Mouse (Mus musculus): Measurements from ENCODE around the gene Catip. TPM values are rescaled to one million over a fixed set of nuclear protein-coding genes. Genes with fewer than 3 reads are reported as not detected.
"Not testable (repeated sequence)": the region's sequence is repeated elsewhere in the genome, so short reads cannot be mapped to it uniquely, and the experiment has no call there.

Catip gene
- polyA plus RNA-seq (2014; fragmentation: Nextera tagmentation; extraction: Ambion mirVana) = 1.1 TPM in 2 replicates

DNA sequence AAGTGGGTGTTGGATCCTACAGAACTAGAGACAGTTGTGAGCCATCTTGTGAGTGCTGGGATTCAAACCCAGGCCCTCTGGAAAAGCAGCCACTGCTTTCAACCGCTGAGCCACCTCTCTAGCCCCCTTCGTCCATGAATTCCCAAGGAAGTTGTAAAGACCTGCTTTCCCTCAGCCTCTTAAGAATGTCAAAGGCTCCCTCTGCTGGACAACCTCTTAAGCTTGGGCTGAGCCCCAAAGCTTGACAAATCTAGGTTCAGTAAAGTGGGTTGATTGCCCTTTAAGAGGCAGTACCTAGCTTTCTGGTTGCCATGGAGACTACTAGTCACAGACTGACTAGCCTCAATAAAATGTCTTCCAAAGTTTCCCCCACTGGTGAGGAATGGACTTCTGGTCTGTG is at the start of gene Catip:
Gene Catip, plus strand, starts transcription at position 297 of the 400 bp plus-strand sequence.
- no peaks in the 10 kb centered on the region for H3K4me1 ChIP-seq (replicated peaks; ENCODE audit: control insufficient read depth, insufficient read depth, low read length)
- H3K9me3 ChIP-seq (ENCODE audit: control insufficient read depth, low read length) = no peaks in the 10 kb centered on the region
- H3K27me3 ChIP-seq (ENCODE audit: control insufficient read depth, insufficient read depth, low read length) = peaks cover 2% of the 10 kb centered on the region; the same call in 1 of the 2 replicates
- no peak within 1 kb of the TSS for H3K4me3 ChIP-seq (ENCODE audit: low read depth, low read length)
- no peak within 1 kb of the TSS for H3K27ac ChIP-seq (ENCODE audit: low read depth, low read length)
- no peaks in the 10 kb centered on the region for H3K36me3 ChIP-seq (ENCODE audit: control insufficient read depth, insufficient read depth, low read length)
- DNase-seq (ENCODE audit: low spot score) (peak; percentile 86), ATAC-seq (ENCODE audit: low FRiP score) (peak; percentile 30; the same call in 1 of the 2 replicates)
- no peak within 1 kb of the TSS for H3K9ac ChIP-seq (ENCODE audit: low read depth, low read length)
- no peak within 1 kb of the TSS for H3K4me2 ChIP-seq (replicated peaks; ENCODE audit: low read depth, low read length)
- 0% methylated on average over 2 of the region's 2 CpGs for WGBS

DNA sequence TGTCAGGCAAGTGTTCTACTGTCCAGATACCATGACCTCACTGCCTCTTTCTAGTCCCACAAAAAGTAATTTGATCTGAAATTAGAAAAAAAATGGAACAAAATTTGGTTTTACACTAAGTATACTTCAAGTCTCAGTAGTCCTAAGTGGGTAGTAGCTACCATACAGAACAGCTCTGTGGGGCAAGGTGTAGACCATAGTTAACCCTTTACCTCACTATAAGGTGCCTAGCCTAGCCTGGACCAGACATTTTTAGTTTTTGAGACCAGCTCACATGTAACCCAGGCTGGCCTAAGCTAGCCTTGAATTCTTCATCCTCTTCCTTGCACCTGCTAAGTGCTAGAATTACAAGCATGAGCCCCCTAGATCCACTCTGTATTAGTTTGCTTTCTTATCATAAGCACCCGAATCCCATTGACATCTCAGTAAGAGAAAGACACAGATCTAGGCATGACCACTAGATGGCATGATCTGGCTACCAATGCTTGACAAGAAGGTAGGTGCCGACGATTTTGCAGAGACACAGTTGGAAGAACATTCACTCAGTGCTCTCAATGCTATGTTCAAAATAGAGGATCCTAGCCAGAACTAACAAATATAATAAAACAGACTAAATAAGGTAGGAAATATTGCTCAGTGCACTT is 48.7 kb upstream of the Catip start:
- Histone ChIP-seq H3K27ac (ENCODE audit: low read depth, low read length) (no peak overlapping the region), H3K27me3 (ENCODE audit: control insufficient read depth, insufficient read depth, low read length) (no peaks in the 10 kb centered on the region), H3K4me1 (replicated peaks; ENCODE audit: control insufficient read depth, insufficient read depth, low read length) (no peaks in the 10 kb centered on the region), H3K9ac (ENCODE audit: low read depth, low read length) (no peak overlapping the region), H3K36me3 (ENCODE audit: control insufficient read depth, insufficient read depth, low read length) (no peaks in the 10 kb centered on the region), H3K9me3 (ENCODE audit: control insufficient read depth, low read length) (no peaks in the 10 kb centered on the region), H3K4me3 (ENCODE audit: low read depth, low read length) (no peak overlapping the region), H3K4me2 (replicated peaks; ENCODE audit: low read depth, low read length) (no peak overlapping the region)
- WGBS = 11% methylated on average over 3 of the region's 3 CpGs
- DNase-seq (ENCODE audit: low spot score) (peak; percentile 76), ATAC-seq (ENCODE audit: low FRiP score) (no peak)

DNA sequence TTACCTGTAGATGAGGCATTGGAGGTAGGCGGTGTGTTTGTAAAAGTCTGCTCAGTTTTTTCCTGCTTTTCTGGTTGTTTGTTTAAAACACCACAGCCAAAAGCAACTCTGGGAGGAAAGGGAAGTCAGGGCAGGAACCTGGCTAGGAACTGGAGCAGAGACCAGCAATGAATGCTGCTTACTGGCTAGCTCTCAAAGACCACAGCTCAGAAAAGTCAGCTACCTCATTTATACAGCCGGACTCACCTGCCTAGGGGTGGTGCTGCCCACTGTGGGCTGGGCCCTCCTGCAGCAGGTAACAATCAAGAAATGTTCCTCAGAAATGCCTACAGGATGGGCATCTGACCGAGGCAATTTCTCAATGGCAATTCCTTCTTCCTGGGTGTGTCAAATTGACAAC is 47.1 kb upstream of the Catip start:
- no peaks in the 10 kb centered on the region for H3K4me1 ChIP-seq (replicated peaks; ENCODE audit: control insufficient read depth, insufficient read depth, low read length)
- H3K9me3 ChIP-seq (ENCODE audit: control insufficient read depth, low read length) = no peaks in the 10 kb centered on the region
- no peak overlapping the region for H3K9ac ChIP-seq (ENCODE audit: low read depth, low read length)
- H3K27me3 ChIP-seq (ENCODE audit: control insufficient read depth, insufficient read depth, low read length) = no peaks in the 10 kb centered on the region
- WGBS = 91% methylated on average over 3 of the region's 3 CpGs
- H3K36me3 ChIP-seq (ENCODE audit: control insufficient read depth, insufficient read depth, low read length) = no peaks in the 10 kb centered on the region
- H3K4me3 ChIP-seq (ENCODE audit: low read depth, low read length) = no peak overlapping the region
- ATAC-seq (ENCODE audit: low FRiP score) = no peak
- DNase-seq (ENCODE audit: low spot score) = no peak
- H3K4me2 ChIP-seq (replicated peaks; ENCODE audit: low read depth, low read length) = no peak overlapping the region
- no peak overlapping the region for H3K27ac ChIP-seq (ENCODE audit: low read depth, low read length)

DNA sequence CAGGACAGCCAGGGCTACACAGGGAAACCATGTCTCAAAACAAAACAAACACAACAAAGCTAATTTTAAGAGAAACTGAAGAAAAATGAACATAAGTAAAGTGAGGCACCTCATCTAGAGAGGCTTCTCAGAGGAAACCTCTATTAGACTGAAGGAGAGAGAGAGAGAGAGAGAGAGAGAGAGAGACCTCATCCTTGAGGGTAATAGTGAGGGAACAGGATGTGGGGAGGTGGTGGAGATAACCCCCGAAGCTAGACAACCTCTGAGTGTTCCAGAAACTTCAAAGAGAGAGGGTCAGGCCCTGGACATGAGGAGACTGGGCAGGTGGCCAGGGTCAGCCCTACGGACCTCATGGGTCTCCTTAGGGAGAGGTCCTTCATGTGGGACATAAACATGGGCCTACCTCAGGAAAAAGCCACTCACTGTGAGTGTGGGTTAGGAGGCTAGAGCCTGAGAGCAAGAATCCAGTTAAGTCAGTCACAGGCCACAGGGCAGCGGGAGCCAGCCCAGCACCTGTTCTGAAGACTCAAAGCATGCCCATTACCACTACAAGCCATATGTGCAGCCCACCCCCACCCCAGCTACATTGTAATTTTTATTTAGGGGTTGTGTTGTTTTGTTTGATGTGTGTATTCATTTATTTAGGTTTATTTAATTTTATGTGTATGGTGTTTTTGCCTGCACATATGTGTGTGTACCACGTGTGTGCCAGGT is 45.6 kb upstream of the Catip start:
- H3K4me1 ChIP-seq (replicated peaks; ENCODE audit: control insufficient read depth, insufficient read depth, low read length) = no peaks in the 10 kb centered on the region
- DNase-seq (ENCODE audit: low spot score) = no peak
- no peak overlapping the region for H3K4me3 ChIP-seq (ENCODE audit: low read depth, low read length)
- 73% methylated on average over 4 of the region's 4 CpGs for WGBS
- no peak overlapping the region for H3K27ac ChIP-seq (ENCODE audit: low read depth, low read length)
- H3K27me3 ChIP-seq (ENCODE audit: control insufficient read depth, insufficient read depth, low read length) = no peaks in the 10 kb centered on the region
- no peak overlapping the region for H3K9ac ChIP-seq (ENCODE audit: low read depth, low read length)
- ATAC-seq (ENCODE audit: low FRiP score) = no peak
- no peaks in the 10 kb centered on the region for H3K36me3 ChIP-seq (ENCODE audit: control insufficient read depth, insufficient read depth, low read length)
- no peaks in the 10 kb centered on the region for H3K9me3 ChIP-seq (ENCODE audit: control insufficient read depth, low read length)
- no peak overlapping the region for H3K4me2 ChIP-seq (replicated peaks; ENCODE audit: low read depth, low read length)

DNA sequence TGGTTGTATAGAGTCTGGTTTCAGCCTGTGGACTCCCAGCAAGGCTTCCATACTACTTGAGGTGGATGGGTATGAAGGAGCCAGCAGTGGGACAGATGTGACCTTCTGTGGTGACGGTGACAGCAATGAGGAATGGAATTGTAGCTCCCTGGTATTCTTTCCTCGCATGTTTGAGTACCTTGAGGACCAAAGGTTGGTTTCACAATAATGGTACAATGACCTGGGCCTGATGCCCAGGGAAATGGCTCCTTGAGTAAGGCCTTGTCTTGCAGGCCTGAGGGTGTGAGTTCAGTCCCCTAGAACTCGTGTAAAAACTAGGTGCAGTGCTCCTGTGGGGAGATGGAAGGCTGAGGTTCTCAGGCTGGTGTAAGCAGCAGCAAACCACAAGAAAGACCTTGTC is 43.2 kb upstream of the Catip start:
- Histone ChIP-seq H3K4me2 (replicated peaks; ENCODE audit: low read depth, low read length) (no peak overlapping the region), H3K36me3 (ENCODE audit: control insufficient read depth, insufficient read depth, low read length) (no peaks in the 10 kb centered on the region), H3K9ac (ENCODE audit: low read depth, low read length) (no peak overlapping the region), H3K27ac (ENCODE audit: low read depth, low read length) (no peak overlapping the region), H3K4me1 (replicated peaks; ENCODE audit: control insufficient read depth, insufficient read depth, low read length) (no peaks in the 10 kb centered on the region), H3K4me3 (ENCODE audit: low read depth, low read length) (no peak overlapping the region), H3K27me3 (ENCODE audit: control insufficient read depth, insufficient read depth, low read length) (no peaks in the 10 kb centered on the region), H3K9me3 (ENCODE audit: control insufficient read depth, low read length) (no peaks in the 10 kb centered on the region)
- ATAC-seq (ENCODE audit: low FRiP score) (no peak), DNase-seq (ENCODE audit: low spot score) (no peak)
- 90% methylated on average over 3 of the region's 3 CpGs for WGBS

DNA sequence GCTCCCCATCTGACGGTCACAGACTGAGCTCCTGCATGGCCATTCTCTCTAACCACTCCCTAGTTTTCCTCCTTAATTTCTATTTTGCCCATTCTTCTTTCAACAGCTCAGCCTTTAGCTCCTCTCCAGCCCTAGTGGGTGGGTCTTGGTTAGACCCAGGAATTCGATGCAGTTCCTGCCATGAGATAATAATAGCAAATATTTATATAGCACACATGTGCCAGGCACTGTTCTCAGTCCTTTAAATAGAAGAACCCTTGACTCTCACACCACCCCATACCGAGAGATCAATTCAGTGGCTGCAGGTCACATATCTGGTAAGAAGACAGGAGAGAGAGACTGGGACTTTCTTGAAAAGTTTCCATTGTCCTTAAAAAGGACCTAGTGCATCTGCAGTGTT is 40.5 kb upstream of the Catip start:
- Histone ChIP-seq H3K36me3 (ENCODE audit: control insufficient read depth, insufficient read depth, low read length) (no peaks in the 10 kb centered on the region), H3K9me3 (ENCODE audit: control insufficient read depth, low read length) (no peaks in the 10 kb centered on the region), H3K4me3 (ENCODE audit: low read depth, low read length) (no peak overlapping the region), H3K4me1 (replicated peaks; ENCODE audit: control insufficient read depth, insufficient read depth, low read length) (no peaks in the 10 kb centered on the region), H3K9ac (ENCODE audit: low read depth, low read length) (no peak overlapping the region), H3K27ac (ENCODE audit: low read depth, low read length) (no peak overlapping the region), H3K4me2 (replicated peaks; ENCODE audit: low read depth, low read length) (no peak overlapping the region), H3K27me3 (ENCODE audit: control insufficient read depth, insufficient read depth, low read length) (no peaks in the 10 kb centered on the region)
- 81% methylated on average over 3 of the region's 3 CpGs for WGBS
- ATAC-seq (ENCODE audit: low FRiP score) = no peak
- DNase-seq (ENCODE audit: low spot score) = no peak

DNA sequence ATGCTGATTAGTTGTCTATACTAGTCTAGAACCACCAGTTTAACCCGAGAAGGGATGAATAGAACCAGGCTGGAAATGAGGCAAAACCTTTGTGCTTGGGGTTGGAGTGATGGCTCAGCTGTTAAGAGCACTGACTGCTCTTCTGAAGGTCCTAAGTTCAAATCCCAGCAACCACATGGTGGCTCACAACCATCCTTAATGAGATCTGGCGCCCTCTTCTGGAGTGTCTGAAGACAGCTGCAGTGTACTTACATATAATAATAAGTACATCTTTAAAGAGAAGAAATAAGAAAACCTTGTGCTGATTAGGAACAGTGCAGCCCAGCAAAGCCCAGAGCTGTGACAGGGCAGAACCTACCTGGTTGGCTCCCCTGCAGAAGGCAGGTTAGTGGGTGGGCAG is 35.0 kb upstream of the Catip start:
- H3K27me3 ChIP-seq (ENCODE audit: control insufficient read depth, insufficient read depth, low read length); H3K4me3 ChIP-seq (ENCODE audit: low read depth, low read length); H3K27ac ChIP-seq (ENCODE audit: low read depth, low read length); H3K4me1 ChIP-seq (replicated peaks; ENCODE audit: control insufficient read depth, insufficient read depth, low read length); H3K9me3 ChIP-seq (ENCODE audit: control insufficient read depth, low read length); H3K9ac ChIP-seq (ENCODE audit: low read depth, low read length); DNase-seq (ENCODE audit: low spot score); H3K4me2 ChIP-seq (replicated peaks; ENCODE audit: low read depth, low read length); ATAC-seq (ENCODE audit: low FRiP score); H3K36me3 ChIP-seq (ENCODE audit: control insufficient read depth, insufficient read depth, low read length): not testable (repeated sequence)
- 74% methylated on average over 2 of the region's 2 CpGs for WGBS

DNA sequence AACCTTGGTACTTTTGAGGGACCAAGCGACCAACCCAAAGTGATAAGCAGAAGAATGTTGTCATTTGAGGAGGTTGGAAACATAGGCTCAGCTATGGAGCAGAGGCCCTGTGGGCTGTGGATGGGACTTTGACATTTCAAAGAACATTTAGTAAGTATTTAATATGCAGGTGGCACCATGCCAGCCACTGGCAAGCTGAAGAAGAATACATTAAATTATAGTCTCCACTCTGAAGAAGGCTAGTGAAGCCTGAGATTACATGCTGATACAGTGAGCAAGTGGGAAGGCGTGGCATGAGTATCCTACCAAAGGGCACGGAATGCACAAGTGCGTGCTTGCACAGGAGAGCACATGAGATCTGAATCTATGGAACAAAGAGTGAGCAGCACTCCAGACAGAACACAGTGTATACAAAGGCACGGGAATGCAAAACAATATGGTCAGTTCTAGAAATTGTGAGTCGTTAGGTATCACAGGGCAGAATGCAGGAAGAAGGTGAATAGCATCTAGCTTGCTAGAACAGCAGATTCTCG is 31.9 kb upstream of the Catip start:
- H3K9ac ChIP-seq (ENCODE audit: low read depth, low read length) = no peak overlapping the region
- no peak overlapping the region for H3K27ac ChIP-seq (ENCODE audit: low read depth, low read length)
- no peak overlapping the region for H3K4me2 ChIP-seq (replicated peaks; ENCODE audit: low read depth, low read length)
- no peak overlapping the region for H3K4me3 ChIP-seq (ENCODE audit: low read depth, low read length)
- no peaks in the 10 kb centered on the region for H3K36me3 ChIP-seq (ENCODE audit: control insufficient read depth, insufficient read depth, low read length)
- DNase-seq (ENCODE audit: low spot score) (no peak), ATAC-seq (ENCODE audit: low FRiP score) (no peak)
- 90% methylated on average over 7 of the region's 7 CpGs for WGBS
- no peaks in the 10 kb centered on the region for H3K9me3 ChIP-seq (ENCODE audit: control insufficient read depth, low read length)
- H3K4me1 ChIP-seq (replicated peaks; ENCODE audit: control insufficient read depth, insufficient read depth, low read length) = peaks cover 6% of the 10 kb centered on the region
- no peaks in the 10 kb centered on the region for H3K27me3 ChIP-seq (ENCODE audit: control insufficient read depth, insufficient read depth, low read length)
